Mouse (Mus musculus) erythroblast, embryonic 14.5 days (primary cell): Measurements from ENCODE around the gene Poldip3.

Experiments used
- GATA1 ChIP-seq: IDR thresholded peaks from 2 replicates; pipeline ENCODE4 v1.6.1; 2012; ENCODE audit warnings: low read length, inconsistent platforms, mixed read lengths
- TAL1 ChIP-seq: IDR thresholded peaks from 3 replicates; pipeline ENCODE4 v1.6.1; 2012; ENCODE audit warnings: low read length, inconsistent platforms, mixed read lengths

DNA sequence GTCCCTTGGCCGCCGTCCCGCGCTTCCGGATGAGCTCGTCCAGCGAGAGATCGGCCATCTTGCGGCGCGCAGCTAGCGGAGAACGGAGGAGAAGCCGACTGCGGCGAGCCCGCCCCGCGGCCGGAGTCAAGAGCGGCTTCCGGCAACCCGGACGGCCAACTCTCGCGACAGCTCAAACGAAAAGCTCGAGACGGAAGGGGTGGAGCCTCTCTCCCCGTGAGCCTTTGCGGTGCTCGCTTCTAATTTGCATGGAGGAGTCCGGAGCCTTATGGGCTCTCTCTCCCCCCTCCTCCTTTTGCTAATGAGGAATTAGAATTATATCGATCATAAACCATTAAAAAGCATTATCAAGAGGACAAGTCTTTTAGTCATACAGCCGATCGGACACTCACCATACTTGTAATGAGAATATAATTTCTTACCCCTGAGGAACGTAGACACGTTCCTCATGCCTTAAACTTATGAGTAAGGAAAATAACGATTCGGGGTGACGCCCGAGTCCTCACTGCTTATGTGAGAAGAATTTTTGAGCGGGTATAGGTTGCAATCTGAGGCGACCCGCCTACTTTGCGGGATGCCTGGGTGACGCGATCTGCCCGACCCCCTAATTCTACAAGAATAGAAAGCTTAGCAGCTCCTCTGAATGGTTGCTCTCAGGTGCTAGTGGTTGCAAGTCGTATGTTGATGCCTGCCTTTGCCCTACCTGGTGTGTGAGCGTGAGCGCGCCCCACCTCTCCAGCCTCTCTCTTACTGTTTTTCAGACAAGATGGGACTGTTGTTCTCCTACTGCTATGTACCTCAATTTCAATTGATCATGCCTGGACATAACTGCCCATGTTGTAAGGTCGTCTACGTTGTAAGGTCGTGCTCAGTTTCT lies at the start of gene Poldip3:
- TF ChIP-seq GATA1 (no peak), TAL1 (no peak)
